Mouse (Mus musculus) heart, adult 18-20 months (tissue): ENCODE measurements at regions not wholly inside any gene's neighbourhood (a gene's known extent, or its start where the extent isn't known, plus 50 kb on each side); places are given as distances from the start of the nearest gene placed in this dataset.

Source experiments
- DNase-seq, 2 experiments: peaks; one replicate each; pipeline ENCODE4 v3.0.0; 2021 to 2022; ENCODE audit warnings: mixed read lengths in 1 of 2

DNA sequence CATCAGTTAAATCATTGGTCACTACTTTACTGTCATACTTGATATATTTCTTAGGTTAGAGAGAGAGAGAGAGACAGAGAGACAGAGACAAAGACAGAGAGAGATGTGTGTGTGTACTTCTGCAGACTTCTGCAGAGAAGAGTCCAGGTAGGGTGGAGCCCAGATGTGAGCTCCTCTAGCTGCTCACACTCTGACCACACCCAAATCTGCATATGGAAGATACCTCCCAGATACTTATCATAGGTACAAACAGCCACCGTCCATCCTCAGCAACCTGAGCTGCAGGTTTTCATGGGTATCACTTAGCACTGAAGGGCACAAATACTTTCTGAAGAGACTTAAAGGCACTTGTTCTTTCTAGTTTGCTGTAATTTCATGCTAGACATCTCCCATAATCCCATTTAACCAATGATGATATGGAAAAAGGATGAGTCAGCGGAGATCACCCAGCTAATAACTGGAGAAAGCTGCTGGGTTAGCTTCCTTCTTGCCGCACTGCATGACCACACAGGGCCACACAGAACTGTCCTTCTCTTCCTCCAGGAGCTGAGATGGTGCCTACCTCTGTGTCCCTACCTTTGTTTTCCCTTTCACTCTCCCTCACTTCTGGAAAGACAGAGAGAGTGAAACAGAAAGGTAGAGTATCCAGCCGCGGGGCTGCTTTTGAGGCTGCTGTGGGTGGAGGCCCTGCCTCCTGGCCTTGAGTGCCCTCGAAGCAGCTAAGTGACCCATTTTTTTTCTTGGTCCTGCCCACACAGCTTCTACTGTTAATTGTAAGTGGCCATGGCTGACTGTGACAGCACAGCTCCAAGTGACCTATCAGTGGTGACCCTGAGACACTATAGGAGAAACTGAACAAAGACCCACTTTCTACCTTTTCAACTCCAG, 214.5 kb upstream of the Ankrd55 start:
- DNase-seq = no peak

DNA sequence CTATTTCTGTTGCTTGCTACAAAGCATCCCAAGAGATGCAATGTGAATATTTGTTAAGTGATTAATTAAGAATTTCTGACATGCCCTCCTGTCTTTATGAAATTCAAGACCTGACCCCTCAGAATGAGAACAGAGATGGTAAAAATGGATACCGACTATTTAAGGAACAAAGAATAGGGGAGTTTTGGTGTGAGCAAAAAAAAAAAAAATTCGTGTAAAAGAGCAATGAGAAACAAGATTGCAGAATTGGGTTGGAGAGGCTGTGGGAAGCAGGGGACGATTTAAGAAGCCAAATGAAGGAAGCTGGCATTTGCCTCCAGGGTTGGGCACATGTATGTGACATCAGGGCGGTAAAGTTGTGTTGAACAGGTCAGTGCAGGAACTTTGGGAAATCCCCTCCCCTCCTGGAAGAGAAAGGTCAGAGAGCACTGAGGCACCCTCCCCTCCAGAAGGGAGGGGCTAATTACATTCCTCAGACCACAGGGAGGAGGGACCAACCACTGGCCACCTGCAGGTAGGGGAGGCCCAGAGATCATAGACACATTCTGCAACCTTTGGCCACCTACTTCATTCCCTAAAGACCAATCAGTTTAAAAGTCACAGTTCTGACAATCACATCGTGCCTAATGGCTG, 212.3 kb upstream of the Ankrd55 start:
- no peak for DNase-seq

DNA sequence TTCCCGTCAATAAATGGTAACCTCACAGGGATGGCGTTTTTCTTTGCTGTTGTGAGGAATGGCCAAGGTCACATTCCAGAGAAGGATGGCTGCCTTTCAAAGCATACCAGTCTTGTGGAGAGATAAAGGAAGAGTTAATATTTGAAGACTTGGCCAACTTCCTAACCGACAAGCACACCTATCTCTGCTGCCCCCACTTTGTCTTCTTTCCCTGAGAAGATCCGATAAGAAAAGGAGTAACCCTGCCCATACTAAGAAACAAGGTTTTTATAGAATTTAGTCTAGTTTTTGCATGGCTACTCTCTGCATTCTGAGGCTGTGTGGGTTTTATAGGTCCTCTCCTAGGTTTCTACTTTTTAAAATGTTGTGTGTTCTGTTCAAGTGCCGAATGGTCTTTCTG, 210.2 kb upstream of the Ankrd55 start:
- DNase-seq = no peak

DNA sequence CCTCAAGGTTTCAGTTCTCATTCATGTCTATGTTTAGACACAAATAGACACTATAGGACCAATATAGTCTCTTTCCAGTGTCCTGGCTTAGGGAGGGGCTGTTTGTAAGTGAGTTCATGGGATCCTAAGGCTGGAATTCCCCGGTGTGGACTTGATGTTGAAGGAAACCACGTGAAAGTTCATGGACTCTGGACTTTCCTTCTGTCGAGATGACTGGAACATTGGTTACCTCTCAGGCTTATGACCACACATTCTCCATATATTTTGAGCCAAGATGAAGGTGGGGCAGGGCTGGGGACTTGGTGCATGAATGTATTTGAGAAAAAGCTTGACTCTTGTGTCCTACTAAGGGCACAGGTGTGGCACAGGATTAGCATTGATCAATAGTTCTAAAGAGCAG, 206.3 kb upstream of the Ankrd55 start:
- DNase-seq = no peak

DNA sequence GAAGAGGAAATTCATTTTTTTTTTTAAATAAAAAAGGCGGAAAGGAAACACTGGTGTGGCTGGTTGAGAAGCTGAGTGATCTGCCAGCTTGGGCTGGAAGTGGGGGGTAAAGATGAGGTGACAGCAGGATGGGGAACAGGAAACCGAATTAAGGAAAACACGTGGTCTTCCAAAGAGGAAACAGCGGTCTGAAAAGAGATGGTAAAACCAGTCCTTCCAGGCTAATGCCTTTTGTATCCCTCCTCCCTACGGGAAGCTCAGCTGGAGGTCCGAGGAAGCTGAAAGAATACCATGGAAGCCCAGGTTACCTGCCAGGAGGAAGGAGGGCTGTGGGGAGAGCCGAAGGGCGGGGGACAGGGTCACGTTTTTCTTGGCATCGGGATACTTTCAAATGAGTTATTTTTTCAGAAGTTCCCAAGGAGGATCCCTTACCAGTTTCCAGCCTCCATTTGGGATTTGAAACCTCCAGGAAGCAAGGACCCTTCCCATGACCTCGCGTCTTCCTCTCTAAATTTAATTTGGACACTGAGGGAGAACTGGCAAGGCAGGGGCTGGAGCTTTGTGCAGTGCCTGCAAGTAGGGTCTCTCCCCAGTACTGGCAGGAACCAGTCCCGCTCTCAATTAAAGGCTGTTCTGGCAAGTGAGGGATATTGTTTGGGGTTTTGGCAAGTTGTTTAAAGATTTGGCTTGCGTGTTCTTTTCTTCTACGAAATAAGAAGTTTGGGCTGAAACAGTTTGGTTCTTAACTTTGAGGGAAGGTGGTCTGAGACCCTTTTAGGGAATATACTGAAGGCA, 203.6 kb upstream of the Ankrd55 start:
- peak; percentile 54 to 80 for DNase-seq

DNA sequence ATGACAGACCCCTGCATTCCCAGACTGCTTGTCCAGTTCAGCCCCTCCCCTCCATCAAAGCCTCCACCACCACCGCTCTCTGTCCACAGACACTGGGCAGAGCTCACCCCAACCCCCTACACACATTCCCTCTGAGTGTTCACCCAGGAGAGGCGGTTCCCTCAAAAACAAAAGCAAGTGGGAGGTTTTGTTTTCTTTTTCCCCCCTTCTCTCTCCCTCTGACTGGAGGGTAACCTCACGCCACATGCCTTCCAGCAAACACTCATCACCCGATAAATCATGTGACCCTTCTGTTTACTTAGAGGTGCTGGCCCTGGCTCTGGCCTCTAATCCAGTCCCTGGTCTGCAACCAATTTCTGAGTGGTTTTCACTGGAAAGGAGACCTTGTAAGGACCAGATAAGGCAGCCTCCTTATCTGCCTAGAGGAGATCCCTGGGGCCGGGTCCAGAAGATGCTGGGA, 199.9 kb upstream of the Ankrd55 start:
- DNase-seq = peak; percentile 78 to 85

DNA sequence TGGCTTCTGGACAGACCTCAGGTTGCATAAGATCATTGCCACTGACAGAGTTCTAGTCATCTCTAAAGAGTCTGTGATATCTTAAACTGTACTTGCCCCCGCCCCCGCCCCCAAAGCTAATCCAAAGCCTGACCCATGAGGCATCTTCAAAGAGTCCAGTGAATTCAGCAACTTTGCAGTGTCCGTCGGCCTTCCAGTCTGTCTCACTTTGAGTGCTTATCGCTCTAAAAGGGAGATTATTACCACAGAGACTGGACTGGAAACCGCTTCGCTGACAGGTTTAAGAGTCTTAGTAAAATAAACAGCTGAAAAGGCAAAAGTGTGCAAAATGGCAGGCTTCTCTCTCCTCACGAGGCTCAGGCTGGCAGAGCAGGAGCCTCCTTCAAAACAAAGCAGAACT, 197.5 kb upstream of the Ankrd55 start:
- DNase-seq = no peak

DNA sequence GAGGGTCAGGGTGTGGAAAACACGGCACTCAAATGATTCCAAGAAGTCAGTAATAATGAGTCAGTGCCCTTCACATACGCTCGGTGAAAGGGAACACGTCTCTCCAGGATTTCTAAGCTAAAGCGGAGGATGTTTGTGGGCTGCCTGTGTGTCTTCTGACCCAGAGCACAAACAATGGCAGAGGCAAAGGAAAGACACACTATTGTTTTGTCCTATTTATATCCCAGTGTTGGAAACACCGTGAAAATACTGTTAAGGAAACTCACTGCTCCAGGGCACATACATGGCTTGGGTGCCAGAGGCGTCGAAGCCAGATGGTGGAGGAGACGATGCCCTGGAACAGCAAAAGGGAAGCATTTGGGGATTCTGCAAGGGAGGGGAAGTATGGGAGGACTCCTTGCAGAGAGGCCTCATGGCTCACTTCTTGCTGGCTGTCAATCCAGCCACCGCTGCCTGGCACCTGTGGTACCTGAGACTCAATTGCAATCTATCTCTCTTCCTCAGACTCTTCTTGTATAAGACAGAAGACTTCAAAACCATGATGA, 192.6 kb upstream of the Ankrd55 start:
- DNase-seq = peak in 1 of 2 experiments; percentile 25

DNA sequence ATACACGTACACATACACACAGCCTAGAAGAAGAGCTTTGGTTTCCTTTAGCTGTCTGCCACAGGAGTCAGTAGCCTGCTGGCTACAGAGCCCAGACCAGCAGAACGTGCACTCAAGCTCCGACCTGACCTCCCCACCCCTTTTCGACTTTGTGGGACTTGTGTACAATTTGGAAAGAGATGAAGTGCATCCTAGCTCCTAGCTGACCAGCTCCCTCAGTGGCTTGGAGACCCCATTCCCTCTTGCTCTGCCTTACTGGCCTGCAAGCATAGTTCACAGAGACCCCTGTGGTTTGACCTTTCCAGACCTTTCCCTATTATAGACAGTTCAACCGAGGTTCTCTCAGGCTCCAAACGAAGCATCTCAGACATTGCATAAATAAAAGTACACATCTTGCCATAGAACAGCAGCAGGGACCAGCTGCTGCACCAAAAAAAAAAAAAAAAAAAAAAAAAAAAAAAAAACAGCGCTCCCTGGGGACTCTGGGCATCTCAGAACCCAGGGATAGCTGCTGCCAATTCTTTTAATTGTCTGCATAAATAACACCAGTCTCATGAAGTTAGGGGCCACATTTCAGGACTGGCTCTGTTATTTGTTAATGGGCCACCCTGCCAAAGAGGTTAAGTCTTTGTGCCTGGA, 188.2 kb upstream of the Ankrd55 start:
- peak in 1 of 2 experiments; percentile 38 for DNase-seq

DNA sequence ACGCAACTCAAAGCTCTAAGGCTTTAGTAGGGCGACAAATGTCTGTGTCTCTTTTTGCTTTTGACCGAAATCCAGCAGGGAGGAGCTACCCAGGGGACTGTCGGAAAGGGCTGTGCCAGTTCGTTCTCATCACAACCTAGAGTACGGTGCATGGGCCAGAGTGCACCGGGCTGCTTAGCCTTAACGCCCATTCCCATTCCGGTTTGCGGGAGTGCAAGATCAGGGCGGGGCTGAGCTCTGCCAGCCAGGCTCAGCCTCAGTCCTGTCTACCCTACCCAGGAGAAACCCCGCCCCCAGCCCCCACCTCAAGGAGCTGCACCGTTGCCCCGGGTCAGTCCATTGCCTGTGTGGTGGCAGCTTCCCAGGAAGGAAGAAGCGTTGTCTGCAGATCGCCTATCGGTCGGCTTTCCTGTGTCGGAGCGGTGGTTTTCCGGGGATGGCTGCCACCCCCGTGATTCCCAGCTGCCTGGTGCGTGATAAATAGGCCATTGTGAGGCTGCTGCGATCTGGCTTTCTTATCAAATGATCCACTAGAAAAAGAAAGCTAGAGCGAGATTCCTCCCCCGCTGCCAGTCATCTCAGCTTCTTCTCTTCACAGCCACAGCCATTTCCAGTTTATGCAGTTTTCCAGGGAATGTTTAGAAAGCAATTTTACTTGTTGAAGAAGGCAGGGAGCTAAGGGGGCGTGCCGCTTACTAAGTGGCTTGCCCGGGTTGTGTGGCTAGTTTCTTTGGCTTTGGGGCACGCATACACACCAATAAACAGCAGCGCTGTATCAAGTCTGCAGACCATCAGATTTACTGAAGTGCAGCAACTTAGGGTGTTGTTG, 187.4 kb upstream of the Ankrd55 start:
- peak; percentile 73 to 77 for DNase-seq

DNA sequence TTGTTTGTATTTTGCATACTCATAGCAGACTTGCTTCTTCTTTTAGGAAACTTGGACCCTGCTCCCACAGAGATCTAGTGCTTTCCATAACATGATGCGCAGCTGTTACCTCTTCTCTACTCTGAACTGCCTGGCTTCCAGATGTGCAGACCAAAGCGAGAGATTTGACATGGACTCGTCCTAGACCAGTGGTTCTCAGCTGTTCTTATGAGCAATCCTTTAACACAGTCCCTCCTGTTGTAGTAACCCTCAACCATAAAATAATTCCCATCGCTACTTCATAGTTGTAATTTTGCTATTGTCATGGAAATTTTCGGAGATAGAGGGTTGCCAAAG, 186.9 kb upstream of the Ankrd55 start:
- no peak for DNase-seq

DNA sequence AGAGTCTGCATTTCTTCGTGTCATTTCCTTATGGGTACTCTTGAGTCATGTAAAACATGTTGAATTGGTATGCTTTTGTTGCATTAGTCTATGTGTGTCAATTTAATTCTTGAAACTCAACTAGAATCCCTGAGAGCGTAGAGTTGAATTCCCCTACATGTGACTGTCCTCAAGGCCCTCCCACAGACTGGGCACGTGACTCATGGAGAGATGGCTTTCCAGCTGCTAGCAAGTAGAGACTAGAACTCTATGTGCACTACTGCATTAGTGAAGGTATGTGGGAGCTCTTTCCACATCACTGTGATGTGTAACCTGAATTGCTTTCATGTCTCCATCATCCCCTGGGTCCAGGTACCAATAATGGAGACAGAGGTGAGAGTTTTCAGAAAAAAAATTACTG, 182.3 kb upstream of the Ankrd55 start:
- DNase-seq = no peak

DNA sequence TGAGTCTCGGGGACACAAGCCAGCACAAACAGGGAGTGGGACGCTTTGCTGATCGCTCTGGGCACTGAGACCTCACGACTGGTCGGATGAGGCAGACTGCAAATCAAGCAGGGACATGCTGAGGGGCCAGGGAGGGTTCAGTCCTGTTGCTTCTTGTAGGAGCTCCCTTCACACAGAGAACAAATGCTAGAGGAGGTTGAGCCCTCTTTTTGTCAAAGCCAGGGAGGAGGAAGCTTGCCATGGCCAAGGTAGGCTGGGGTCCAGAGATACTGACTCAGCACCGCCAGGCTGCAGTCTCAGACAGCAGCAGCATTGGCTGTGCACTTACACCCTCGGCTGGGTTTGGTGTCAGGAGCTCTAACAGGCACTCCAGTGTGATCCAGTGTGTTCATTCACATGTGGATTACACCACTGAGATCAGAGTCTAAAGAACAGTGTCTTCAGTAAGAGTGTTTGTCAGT, 173.5 kb upstream of the Ankrd55 start:
- DNase-seq = peak; percentile 60 to 61

DNA sequence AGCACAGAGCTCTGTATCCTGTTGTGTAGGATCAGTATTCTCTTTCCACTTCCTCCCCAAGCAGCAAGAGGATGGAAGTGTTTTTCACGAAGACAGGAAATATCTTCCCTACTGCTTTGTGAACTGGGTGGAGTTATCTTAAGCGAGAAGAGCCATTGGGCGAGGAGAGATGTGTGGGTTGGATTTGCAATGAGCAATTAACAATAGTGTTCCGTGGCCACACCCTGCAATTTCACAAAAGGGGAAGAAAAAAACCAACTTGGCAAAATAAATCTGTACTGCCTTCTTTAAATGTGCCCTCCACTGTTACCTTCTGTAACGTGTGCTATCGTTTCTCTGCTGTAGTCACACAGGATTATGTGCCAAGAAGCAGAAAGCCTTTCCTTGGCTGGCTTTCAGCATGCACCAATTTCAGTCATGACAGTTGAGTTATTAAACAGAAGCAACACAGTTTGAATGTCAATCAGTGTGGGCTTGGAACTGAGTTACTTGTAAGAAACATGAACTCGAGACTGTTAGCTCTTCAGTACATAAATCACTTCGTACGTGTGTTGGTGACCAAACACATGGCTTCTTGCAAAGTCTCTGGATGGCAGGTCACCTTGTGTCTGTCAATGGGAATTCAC, 172.0 kb upstream of the Ankrd55 start:
- peak; percentile 30 to 48 for DNase-seq

DNA sequence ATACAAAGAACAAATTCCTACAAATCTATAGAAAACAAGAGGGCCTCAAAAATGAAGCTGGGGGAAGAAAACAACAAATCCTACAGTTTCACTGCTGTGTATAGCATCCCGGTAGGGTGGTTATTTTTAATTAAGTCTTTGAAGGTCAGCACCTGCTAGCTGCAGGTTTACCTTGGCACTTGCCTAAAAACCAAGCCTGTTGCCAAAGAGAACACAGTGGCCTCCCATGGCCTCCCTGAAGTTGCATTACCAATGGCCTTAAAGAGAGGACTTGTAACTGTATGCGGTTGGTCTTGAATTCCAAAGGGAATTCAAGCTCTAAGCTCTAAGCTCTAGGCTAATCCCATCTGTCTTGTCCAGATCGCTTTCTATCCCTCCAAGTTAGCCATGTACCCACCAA, 169.7 kb upstream of the Ankrd55 start:
- DNase-seq = no peak

DNA sequence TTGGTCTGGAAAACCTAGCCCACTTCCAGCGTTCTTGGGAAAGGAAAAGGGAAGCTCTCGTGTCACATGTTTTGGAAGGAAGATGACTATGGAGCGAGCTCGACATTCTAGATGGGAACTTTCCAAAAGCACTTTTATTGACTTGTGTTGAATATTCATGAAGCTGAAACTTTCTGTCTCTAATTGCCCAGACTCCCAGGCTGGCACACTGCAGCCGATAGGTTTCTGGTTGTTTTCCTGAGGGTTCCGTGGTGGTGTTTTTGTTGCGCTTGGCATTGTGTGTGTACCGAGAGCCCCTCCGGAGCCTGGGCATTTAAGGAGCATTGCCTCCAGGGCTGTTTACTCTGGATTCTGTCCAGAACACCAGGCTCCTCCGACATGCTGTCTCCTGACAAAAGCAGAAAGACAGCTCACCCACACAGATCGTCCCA, 168.6 kb upstream of the Ankrd55 start:
- DNase-seq = peak; percentile 34 to 56

DNA sequence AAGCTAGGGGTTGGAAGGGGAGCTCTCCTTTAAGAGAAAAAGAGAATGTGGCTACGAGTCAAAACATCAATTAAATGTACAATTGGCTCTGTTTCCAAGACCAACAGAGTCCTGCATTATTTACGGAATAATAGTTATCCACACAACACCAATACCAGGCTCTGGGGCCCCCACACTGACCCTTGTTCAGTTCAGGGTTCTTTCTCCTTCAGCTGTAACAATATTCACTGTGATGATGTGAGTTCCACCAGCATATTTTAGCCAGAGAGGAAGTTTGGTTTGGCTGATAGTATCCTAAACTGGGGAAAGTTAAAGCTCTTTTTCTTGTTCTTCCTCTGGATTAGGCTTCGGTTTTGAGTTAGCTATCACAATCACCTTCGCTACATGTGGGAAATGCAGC, 167.9 kb upstream of the Ankrd55 start:
- DNase-seq = peak in 1 of 2 experiments; percentile 28

DNA sequence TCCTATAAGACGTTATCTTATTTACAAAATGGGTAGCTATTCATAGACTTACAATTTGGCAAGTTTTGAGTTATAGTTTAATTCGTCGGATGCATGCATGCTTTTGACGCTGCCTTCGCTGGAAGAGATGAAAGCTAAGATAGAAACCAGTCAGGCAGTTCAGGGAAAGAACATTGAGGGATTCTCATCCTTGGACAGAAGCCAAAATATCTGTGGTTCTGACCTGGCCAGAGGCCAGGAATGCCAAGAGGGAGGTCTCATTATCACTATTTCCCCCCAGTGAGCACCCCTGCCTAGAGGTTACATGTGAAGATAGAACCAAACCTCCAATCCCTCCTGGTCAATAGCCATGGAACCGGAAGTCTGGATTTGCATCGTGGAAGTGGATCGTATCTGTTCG, 167.1 kb upstream of the Ankrd55 start:
- DNase-seq = no peak

DNA sequence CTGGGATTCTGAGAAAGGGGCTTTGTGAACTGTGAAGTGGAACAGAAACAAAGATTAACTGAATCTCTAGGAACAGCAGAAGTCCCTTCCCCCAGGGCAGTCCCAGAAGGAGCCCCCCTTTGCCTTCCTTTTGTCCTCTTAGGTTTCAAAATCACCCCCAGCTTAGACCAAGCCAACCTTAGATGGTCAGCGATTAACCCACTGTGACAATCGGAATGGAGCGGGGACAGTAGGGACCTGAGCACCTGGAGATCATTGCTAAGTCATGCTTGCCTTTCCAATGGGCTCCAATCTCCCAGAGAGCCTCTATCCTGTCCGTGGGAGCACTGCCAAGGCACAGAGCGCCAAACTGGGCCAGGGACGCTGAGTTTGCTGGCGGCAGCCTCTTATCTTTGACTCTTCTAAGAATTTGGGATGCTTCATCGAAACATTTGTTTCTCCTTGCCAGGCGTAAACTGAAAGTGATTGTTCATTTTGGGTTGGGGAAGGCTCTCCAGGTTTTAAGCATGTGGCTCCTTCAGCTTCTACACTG, 165.3 kb upstream of the Ankrd55 start:
- peak; percentile 41 to 56 for DNase-seq

DNA sequence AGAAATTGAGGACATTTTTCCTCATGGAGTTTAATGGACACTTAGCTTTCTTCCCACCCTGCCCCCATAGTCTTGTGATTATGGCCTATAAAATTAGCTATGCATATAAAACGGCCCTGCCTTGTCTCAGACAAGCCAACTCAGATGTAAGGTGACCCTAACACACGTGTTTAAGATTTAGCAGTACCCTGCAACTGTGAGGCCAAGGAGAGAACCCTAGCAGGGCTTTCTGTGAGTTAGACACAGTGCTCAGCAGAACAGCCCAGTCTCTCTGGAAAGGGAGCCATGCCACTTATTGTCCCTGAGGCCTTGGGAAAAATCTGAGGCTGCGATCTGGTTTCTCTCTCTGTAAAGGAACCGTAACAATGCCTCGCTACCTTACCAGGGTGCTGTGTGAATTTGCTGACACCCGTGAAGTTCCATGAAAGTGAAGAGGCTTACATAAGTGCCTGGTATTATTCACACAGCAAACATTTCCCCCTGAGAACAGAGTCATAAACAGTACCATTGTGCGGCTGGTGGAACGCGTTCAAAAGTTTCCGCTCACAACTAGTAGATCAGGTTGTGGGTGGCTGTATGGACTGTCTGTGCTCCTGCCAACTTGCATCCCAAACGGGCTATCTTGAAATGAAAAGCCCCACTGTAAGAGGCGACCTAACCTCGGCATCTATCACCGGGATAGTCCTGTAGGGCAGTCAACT, 162.3 kb upstream of the Ankrd55 start:
- DNase-seq = no peak
